Mouse (Mus musculus) ES-E14 (cell line): ENCODE measurements around the gene Loxl1.

Source experiments
- CHD2 ChIP-seq: IDR thresholded peaks from 2 replicates; pipeline ENCODE4 v1.6.1; 2014; ENCODE audit warnings: mild to moderate bottlenecking, low read depth, low read length, inconsistent platforms
- HCFC1 ChIP-seq: IDR thresholded peaks from 2 replicates; pipeline ENCODE4 v1.6.1; 2012; ENCODE audit warnings: low read length, inconsistent platforms, borderline replicate concordance; ENCODE audit not compliant: insufficient read depth
- MAFK ChIP-seq: IDR thresholded peaks from 2 replicates; pipeline ENCODE4 v1.6.1; 2014; ENCODE audit warnings: mild to moderate bottlenecking, low read depth, low read length, inconsistent platforms; ENCODE audit not compliant: insufficient read depth
- ZC3H11A ChIP-seq: IDR thresholded peaks from 2 replicates; pipeline ENCODE4 v1.6.1; 2012; ENCODE audit warnings: low read depth, mild to moderate bottlenecking, inconsistent platforms, low read length, borderline replicate concordance
- ZNF384 ChIP-seq: IDR thresholded peaks from 2 replicates; pipeline ENCODE4 v1.6.1; 2012; ENCODE audit warnings: low read depth, low read length, inconsistent platforms

- no peak for TF ChIP-seq HCFC1
- no peak for TF ChIP-seq ZNF384
- no peak for TF ChIP-seq ZC3H11A
- no peak for TF ChIP-seq MAFK
- no peak for TF ChIP-seq CHD2
Measured at GRCm38 (mm10) chr9:58303599-58304271, 9.3 kb downstream of the Loxl1 start.
